Mouse (Mus musculus): Measurements from ENCODE around the gene P4hb. TPM values are rescaled to one million over a fixed set of nuclear protein-coding genes. Genes with fewer than 3 reads are reported as not detected.

Gene P4hb
- polyA plus RNA-seq (2011; ENCODE audit: insufficient read length, low read depth, missing spikeins) = 846 and 907 TPM in 2 replicates

- peak within 1 kb of the TSS; percentile 95 for H3K27ac ChIP-seq (ENCODE audit: insufficient read depth, low read length)
- TF ChIP-seq CTCF (IDR thresholded peaks at IDR 0.05; ENCODE audit: borderline replicate concordance, insufficient read depth, low read length) (no peak), POLR2A (IDR thresholded peaks at IDR 0.05; ENCODE audit: low read depth, low read length) (peak; percentile 100)
- H3K4me3 ChIP-seq (ENCODE audit: insufficient read depth, low read length) = peak within 1 kb of the TSS; percentile 98
- H3K4me1 ChIP-seq (ENCODE audit: control insufficient read depth, insufficient read depth, low read length) = peaks cover 8% of the 10 kb centered on the region; the same call in 1 of the 2 replicates
Measured at GRCm38 (mm10) chr11:120572752-120573584, at the start of gene P4hb. TSS of gene P4hb (minus strand) at chr11:120573253.

- H3K4me3 ChIP-seq (ENCODE audit: insufficient read depth, low read length) = no peak overlapping the region
- TF ChIP-seq CTCF (IDR thresholded peaks at IDR 0.05; ENCODE audit: borderline replicate concordance, insufficient read depth, low read length) = no peak
- no peak overlapping the region for H3K27ac ChIP-seq (ENCODE audit: insufficient read depth, low read length)
- no peaks in the 10 kb centered on the region; the same call in 1 of the 2 replicates for H3K4me1 ChIP-seq (ENCODE audit: control insufficient read depth, insufficient read depth, low read length)
Measured at GRCm38 (mm10) chr11:120622805-120623204, 49.8 kb upstream of the P4hb start.

- no peak overlapping the region for H3K27ac ChIP-seq (ENCODE audit: insufficient read depth, low read length)
- H3K4me3 ChIP-seq (ENCODE audit: insufficient read depth, low read length) = no peak overlapping the region
- no peaks in the 10 kb centered on the region for H3K4me1 ChIP-seq (ENCODE audit: control insufficient read depth, insufficient read depth, low read length)
- TF ChIP-seq CTCF (IDR thresholded peaks at IDR 0.05; ENCODE audit: borderline replicate concordance, insufficient read depth, low read length) (no peak), POLR2A (IDR thresholded peaks at IDR 0.05; ENCODE audit: low read depth, low read length) (no peak)
Measured at GRCm38 (mm10) chr11:120620195-120620594, 47.1 kb upstream of the P4hb start.

- Histone ChIP-seq H3K4me1 (ENCODE audit: control insufficient read depth, insufficient read depth, low read length) (no peaks in the 10 kb centered on the region), H3K27ac (ENCODE audit: insufficient read depth, low read length) (no peak overlapping the region), H3K4me3 (ENCODE audit: insufficient read depth, low read length) (no peak overlapping the region)
- TF ChIP-seq CTCF (IDR thresholded peaks at IDR 0.05; ENCODE audit: borderline replicate concordance, insufficient read depth, low read length) (no peak), POLR2A (IDR thresholded peaks at IDR 0.05; ENCODE audit: low read depth, low read length) (no peak)
Measured at GRCm38 (mm10) chr11:120618619-120619535, 45.8 kb upstream of the P4hb start.

GRCm38 (mm10) chr11:120617519-120618112 is 44.6 kb upstream of the P4hb start, which contains the start of gene Pcyt2:
TSS of gene Pcyt2 (minus strand) at chr11:120617936.
- Histone ChIP-seq H3K4me1 (ENCODE audit: control insufficient read depth, insufficient read depth, low read length) (no peaks in the 10 kb centered on the region), H3K27ac (ENCODE audit: insufficient read depth, low read length) (peak within 1 kb of the TSS; percentile 24), H3K4me3 (ENCODE audit: insufficient read depth, low read length) (peak within 1 kb of the TSS; percentile 84)
- TF ChIP-seq CTCF (IDR thresholded peaks at IDR 0.05; ENCODE audit: borderline replicate concordance, insufficient read depth, low read length) (no peak), POLR2A (IDR thresholded peaks at IDR 0.05; ENCODE audit: low read depth, low read length) (peak; percentile 86)

GRCm38 (mm10) chr11:120616617-120617294 is 43.7 kb upstream of the P4hb start:
- Histone ChIP-seq H3K4me3 (ENCODE audit: insufficient read depth, low read length) (peak overlapping the region; percentile 84), H3K4me1 (ENCODE audit: control insufficient read depth, insufficient read depth, low read length) (no peaks in the 10 kb centered on the region), H3K27ac (ENCODE audit: insufficient read depth, low read length) (no peak overlapping the region)
- TF ChIP-seq POLR2A (IDR thresholded peaks at IDR 0.05; ENCODE audit: low read depth, low read length) = no peak
- no peak for TF ChIP-seq CTCF (IDR thresholded peaks at IDR 0.05; ENCODE audit: borderline replicate concordance, insufficient read depth, low read length)

- Histone ChIP-seq H3K4me3 (ENCODE audit: insufficient read depth, low read length) (no peak overlapping the region), H3K27ac (ENCODE audit: insufficient read depth, low read length) (no peak overlapping the region), H3K4me1 (ENCODE audit: control insufficient read depth, insufficient read depth, low read length) (no peaks in the 10 kb centered on the region)
- TF ChIP-seq CTCF (IDR thresholded peaks at IDR 0.05; ENCODE audit: borderline replicate concordance, insufficient read depth, low read length) = no peak
- TF ChIP-seq POLR2A (IDR thresholded peaks at IDR 0.05; ENCODE audit: low read depth, low read length) = no peak
Measured at GRCm38 (mm10) chr11:120615606-120616203, 42.7 kb upstream of the P4hb start.

- Histone ChIP-seq H3K27ac (ENCODE audit: insufficient read depth, low read length) (no peak overlapping the region), H3K4me1 (ENCODE audit: control insufficient read depth, insufficient read depth, low read length) (no peaks in the 10 kb centered on the region), H3K4me3 (ENCODE audit: insufficient read depth, low read length) (no peak overlapping the region)
- no peak for TF ChIP-seq CTCF (IDR thresholded peaks at IDR 0.05; ENCODE audit: borderline replicate concordance, insufficient read depth, low read length)
- no peak for TF ChIP-seq POLR2A (IDR thresholded peaks at IDR 0.05; ENCODE audit: low read depth, low read length)
Measured at GRCm38 (mm10) chr11:120615167-120615566, 42.1 kb upstream of the P4hb start.
